Mouse (Mus musculus) embryo, embryonic 11.5 days (tissue): ENCODE measurements at regions not wholly inside any gene's neighbourhood (a gene's known extent, or its start where the extent isn't known, plus 50 kb on each side); places are given as distances from the start of the nearest gene placed in this dataset.

ENCODE experiments used
- DNase-seq: peaks from one replicate; pipeline ENCODE4 v3.0.0-alpha.2; 2012; ENCODE audit warnings: low read depth, low spot score

DNA sequence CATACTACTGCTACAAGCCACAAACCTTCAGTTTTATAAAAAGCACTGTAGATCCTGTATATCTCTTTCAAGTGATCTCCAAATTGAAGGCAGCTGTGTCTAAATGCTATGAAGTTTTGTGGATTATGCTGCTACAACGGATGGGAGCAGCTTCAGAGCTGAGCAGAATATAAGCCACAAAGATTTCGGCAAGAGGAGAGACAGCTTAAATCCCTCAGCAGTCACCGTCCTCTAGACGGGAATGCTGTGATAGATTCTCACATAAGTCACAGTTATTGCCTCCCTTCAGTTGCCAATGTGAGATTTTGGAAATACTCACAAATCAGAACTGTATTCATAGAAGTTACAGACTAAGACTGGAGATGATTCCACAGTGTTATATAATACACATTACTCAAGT lies 76.3 kb upstream of the Ccdc85a start:
- no peak for DNase-seq

DNA sequence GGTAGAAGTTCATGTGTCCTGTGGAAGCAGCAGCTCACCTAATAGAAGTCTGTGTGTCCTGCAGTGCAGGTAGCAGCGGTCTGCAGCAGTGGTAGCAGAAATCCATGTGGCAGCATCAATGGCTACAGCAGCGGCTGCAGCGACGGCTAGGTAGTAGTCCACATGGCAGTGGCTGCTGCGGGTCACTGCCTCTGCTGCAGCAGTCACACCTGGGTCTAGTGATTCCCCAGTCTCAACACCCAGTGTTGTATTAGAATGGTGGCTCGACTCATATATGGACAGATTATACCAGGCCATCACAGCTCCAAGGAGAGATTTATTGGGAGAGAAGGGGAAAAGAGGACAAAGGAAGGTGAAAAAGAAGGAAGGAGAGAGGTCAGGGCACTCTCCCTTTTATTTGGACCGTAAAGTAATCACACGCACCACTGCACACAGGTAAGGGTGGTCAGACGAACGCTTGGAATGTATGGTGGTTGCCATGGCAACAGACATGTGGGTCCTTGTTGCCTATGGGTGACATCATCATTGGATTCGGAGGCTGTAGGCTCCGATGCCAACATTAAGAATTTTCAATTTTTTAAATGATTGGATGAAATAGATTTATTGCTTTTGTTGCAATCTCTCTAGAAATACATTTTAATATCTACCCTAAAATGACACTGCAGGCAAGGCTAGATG lies 71.2 kb upstream of the Ccdc85a start:
- no peak for DNase-seq

DNA sequence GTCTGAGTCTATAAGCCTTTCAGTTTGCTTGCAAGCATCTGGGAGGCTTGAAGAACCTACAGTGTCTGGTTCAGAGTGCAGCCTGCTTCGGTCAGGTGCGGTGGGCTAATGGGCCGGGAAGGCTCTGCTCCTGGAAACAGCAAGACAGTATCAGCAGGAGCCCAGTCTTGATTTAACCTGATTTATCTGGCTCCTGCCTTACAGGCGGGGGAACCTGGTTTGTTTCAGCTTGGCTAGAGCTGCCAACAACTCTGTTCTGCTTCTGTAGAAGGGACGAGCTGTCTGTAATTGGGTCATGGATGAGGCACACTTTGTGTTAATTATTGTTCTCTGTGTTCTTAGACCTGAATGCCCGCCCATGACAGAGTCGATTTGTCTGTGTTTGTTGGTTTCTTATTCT lies 65.3 kb upstream of the Ccdc85a start:
- DNase-seq, result no peak

DNA sequence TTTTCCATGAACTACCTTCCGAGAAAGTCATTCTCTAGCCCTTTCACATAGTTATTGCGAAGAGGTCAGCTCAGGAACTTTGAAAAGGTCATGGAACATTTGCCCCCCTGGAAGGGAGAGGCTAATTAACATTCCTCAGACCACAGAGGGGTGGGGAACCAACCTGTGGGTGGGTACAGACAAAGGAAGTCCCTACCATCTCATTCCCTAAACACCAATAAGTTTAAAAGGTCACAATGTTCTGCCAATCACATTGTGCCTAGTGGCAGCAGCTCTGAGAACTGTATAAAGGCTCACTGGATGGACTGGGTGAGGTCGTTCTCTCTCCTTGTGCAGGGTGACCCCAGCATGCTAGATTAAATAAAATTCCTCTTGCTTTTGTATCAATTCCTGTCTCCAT lies 64.8 kb upstream of the Ccdc85a start:
- DNase-seq, result no peak

DNA sequence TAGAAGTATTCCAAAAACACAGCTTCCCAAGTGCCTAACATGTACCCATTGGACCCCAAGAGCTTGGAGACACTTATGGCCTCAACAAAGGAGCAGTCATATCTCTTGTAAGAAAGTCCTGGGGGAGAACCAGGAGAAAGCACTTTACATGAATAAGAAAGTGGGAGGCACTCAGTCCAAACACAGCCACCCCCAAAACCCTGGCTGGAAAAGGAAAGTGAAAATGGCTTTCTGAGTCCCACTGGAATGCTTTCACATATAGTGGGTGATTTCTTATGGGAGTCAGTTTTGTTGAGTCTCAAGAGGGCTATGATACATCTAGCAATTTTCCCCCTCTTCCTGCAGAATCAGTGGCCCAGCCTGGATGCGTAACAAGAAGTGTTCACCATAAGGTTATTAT lies 55.0 kb upstream of the Ccdc85a start:
- no peak for DNase-seq

DNA sequence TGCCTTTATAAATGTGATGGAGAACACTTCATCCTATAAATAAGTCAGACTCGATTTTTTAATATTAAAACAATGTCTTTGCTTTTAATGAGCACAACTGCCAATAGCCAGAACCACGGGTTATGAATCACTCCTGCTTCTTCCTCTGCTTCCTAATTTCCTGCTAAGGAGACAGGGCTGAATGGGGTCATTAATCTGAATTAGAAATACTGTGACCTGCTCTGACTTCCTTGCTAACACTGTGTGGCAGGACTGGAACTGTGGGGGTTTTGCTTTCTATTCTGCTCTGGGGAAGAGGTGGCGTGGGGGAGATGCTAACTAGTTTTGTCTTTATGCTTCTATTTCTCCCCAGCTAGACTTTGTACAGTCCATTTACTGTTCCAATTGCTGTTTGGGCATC lies 52.6 kb upstream of the Ccdc85a start:
- DNase-seq, result no peak
